Mouse (Mus musculus) kidney, postnatal 0 days (tissue): ENCODE results near the gene Mettl7a2. TPM values are rescaled to one million over a fixed set of nuclear protein-coding genes. Genes with fewer than 3 reads are reported as not detected.

ENCODE experiments used
- ATAC-seq: fragments of 200-750 bp; cut with Nextera tagmentation; replicated peaks from 2 replicates; pipeline ENCODE4 v1.8.0; 2017; ENCODE audit warnings: low read depth, moderate number of reproducible peaks, moderate TSS enrichment, moderate library complexity; ENCODE audit not compliant: low FRiP score
- DNase-seq: peaks from one replicate; pipeline ENCODE4 v3.0.0-alpha.2; 2016; ENCODE audit warnings: low spot score
- H3K27ac ChIP-seq: fragments of 300-500 bp; sonication (generic); 2 replicates; pipeline ENCODE4 v1.5.1; 2014; ENCODE audit warnings: mild to moderate bottlenecking
- H3K27me3 ChIP-seq: fragments of 300-500 bp; sonication (generic); 2 replicates; pipeline ENCODE4 v1.6.1; 2014; ENCODE audit warnings: low read length, mixed read lengths; ENCODE audit not compliant: insufficient read depth
- H3K36me3 ChIP-seq: fragments of 300-500 bp; sonication (generic); 2 replicates; pipeline ENCODE4 v1.6.1; 2014; ENCODE audit warnings: low read length, mixed read lengths; ENCODE audit not compliant: insufficient read depth
- H3K4me1 ChIP-seq: fragments of 300-500 bp; sonication (generic); replicated peaks from 2 replicates; pipeline ENCODE4 v1.6.1; 2014; ENCODE audit warnings: antibody characterized with exemption, low read length, mixed read lengths; ENCODE audit not compliant: insufficient read depth
- H3K4me2 ChIP-seq: fragments of 300-500 bp; sonication (generic); 2 replicates; pipeline ENCODE4 v1.6.1; 2014; ENCODE audit warnings: mild to moderate bottlenecking, low read length, moderate library complexity, mixed read lengths
- H3K4me3 ChIP-seq: fragments of 300-500 bp; sonication (generic); replicated peaks from 2 replicates; pipeline ENCODE4 v1.5.1; 2014; ENCODE audit warnings: low read depth, low read length
- H3K9ac ChIP-seq: fragments of 300-500 bp; sonication (generic); 2 replicates; pipeline ENCODE4 v1.6.1; 2014; ENCODE audit warnings: low read depth, low read length
- H3K9me3 ChIP-seq: fragments of 300-500 bp; sonication (generic); replicated peaks from 2 replicates; pipeline ENCODE4 v1.6.1; 2016; ENCODE audit warnings: low read length, inconsistent platforms, mixed read lengths
- CTCF ChIP-seq: IDR thresholded peaks from 2 replicates; pipeline ENCODE4 v1.5.1; 2016; ENCODE audit warnings: antibody characterized with exemption, low read depth, mild to moderate bottlenecking, moderate library complexity
- WGBS: fragments of 180-500 bp; shearing (Covaris S2); extraction: QIAGEN DNeasy Blood & Tissue Kit; methylation state at CpG from one replicate; pipeline ENCODE4 v1.1.7; 2014; 5-methylcytosine and 5-hydroxymethylcytosine counted together
- polyA plus RNA-seq: library from polyadenylated mRNA; unstranded; fragments of >200 nt; fragmentation: Nextera tagmentation; extraction: Ambion mirVana; gene quantifications from 2 replicates; pipeline ENCODE4 v1.2.1, GENCODE M21; 2015

Gene Mettl7a2
- polyA plus RNA-seq, 1 experiment from 2014 or later = 1.8 TPM

- Histone ChIP-seq H3K27me3 (no peaks in the 10 kb centered on the region), H3K4me2 (no peak overlapping the region), H3K4me3 (no peak overlapping the region), H3K27ac (no peak overlapping the region), H3K9me3 (no peaks in the 10 kb centered on the region), H3K36me3 (no peaks in the 10 kb centered on the region), H3K4me1 (no peaks in the 10 kb centered on the region), H3K9ac (no peak overlapping the region)
- no peak for TF ChIP-seq CTCF
- DNase-seq (no peak), ATAC-seq (no peak)
- WGBS = 58% methylated on average over 2 of the region's 2 CpGs
These were observed 27.1 kb downstream of the Mettl7a2 start for GRCm38 (mm10) chr15:100380104-100380503.

GRCm38 (mm10) chr15:100385705-100386104 lies 32.7 kb downstream of the Mettl7a2 start:
- no peak for DNase-seq
- TF ChIP-seq CTCF = no peak
- ATAC-seq = no peak
- Histone ChIP-seq H3K9ac (no peak overlapping the region), H3K9me3 (no peaks in the 10 kb centered on the region), H3K4me3 (no peak overlapping the region), H3K27me3 (no peaks in the 10 kb centered on the region), H3K27ac (no peak overlapping the region), H3K36me3 (no peaks in the 10 kb centered on the region), H3K4me1 (no peaks in the 10 kb centered on the region), H3K4me2 (no peak overlapping the region)
- 87% methylated on average over 9 of the region's 9 CpGs for WGBS

- Histone ChIP-seq H3K4me3 (no peak overlapping the region), H3K4me1 (no peaks in the 10 kb centered on the region), H3K4me2 (no peak overlapping the region), H3K27ac (no peak overlapping the region), H3K9ac (no peak overlapping the region), H3K36me3 (no peaks in the 10 kb centered on the region), H3K27me3 (no peaks in the 10 kb centered on the region), H3K9me3 (no peaks in the 10 kb centered on the region)
- TF ChIP-seq CTCF = no peak
- DNase-seq (no peak), ATAC-seq (no peak)
- WGBS = 84% methylated on average over 17 of the region's 17 CpGs
These were observed 34.7 kb downstream of the Mettl7a2 start for GRCm38 (mm10) chr15:100387544-100388223.

- TF ChIP-seq CTCF = no peak
- Histone ChIP-seq H3K4me1 (no peaks in the 10 kb centered on the region), H3K9ac (no peak overlapping the region), H3K27ac (no peak overlapping the region), H3K9me3 (no peaks in the 10 kb centered on the region), H3K36me3 (no peaks in the 10 kb centered on the region), H3K27me3 (no peaks in the 10 kb centered on the region), H3K4me3 (no peak overlapping the region), H3K4me2 (no peak overlapping the region)
- 71% methylated on average over 13 of the region's 16 CpGs for WGBS
- DNase-seq (no peak), ATAC-seq (no peak)
These were observed 35.3 kb downstream of the Mettl7a2 start for GRCm38 (mm10) chr15:100388224-100388835.

- WGBS = 48% methylated on average over 9 of the region's 9 CpGs
- DNase-seq = peak; percentile 10
- TF ChIP-seq CTCF = no peak
These were observed 35.9 kb downstream of the Mettl7a2 start for GRCm38 (mm10) chr15:100388886-100389285.

GRCm38 (mm10) chr15:100391066-100391465 lies 38.1 kb downstream of the Mettl7a2 start:
- ATAC-seq (no peak), DNase-seq (no peak)
- Histone ChIP-seq H3K27ac (no peak overlapping the region), H3K4me1 (no peaks in the 10 kb centered on the region), H3K4me2 (no peak overlapping the region), H3K27me3 (no peaks in the 10 kb centered on the region), H3K36me3 (peaks cover 24% of the 10 kb centered on the region), H3K9me3 (no peaks in the 10 kb centered on the region), H3K9ac (no peak overlapping the region), H3K4me3 (no peak overlapping the region)
- no peak for TF ChIP-seq CTCF
- 46% methylated on average over 7 of the region's 7 CpGs for WGBS

More at GRCm38 (mm10) chr15:100388886-100389285, 35.9 kb downstream of the Mettl7a2 start:
- ATAC-seq = no peak
- Histone ChIP-seq H3K27ac (no peak overlapping the region), H3K9me3 (no peaks in the 10 kb centered on the region), H3K9ac (no peak overlapping the region), H3K4me1 (no peaks in the 10 kb centered on the region), H3K27me3 (no peaks in the 10 kb centered on the region), H3K36me3 (peaks cover 2% of the 10 kb centered on the region; the same call in 1 of the 2 replicates), H3K4me3 (no peak overlapping the region), H3K4me2 (no peak overlapping the region)

GRCm38 (mm10) chr15:100391599-100391998 lies 38.6 kb downstream of the Mettl7a2 start:
- ATAC-seq (no peak), DNase-seq (no peak)
- Histone ChIP-seq H3K27me3 (no peaks in the 10 kb centered on the region), H3K36me3 (peaks cover 29% of the 10 kb centered on the region), H3K27ac (no peak overlapping the region), H3K9me3 (no peaks in the 10 kb centered on the region), H3K4me3 (no peak overlapping the region), H3K9ac (no peak overlapping the region), H3K4me2 (no peak overlapping the region), H3K4me1 (no peaks in the 10 kb centered on the region)
- 92% methylated on average over 7 of the region's 7 CpGs for WGBS
- no peak for TF ChIP-seq CTCF
